Mouse (Mus musculus) adrenal gland, adult 8-10 months (tissue): ENCODE measurements around the gene Pllp. TPM values are rescaled to one million over a fixed set of nuclear protein-coding genes. Genes with fewer than 3 reads are reported as not detected.

Experiments used
- DNase-seq: peaks from one replicate; pipeline ENCODE4 v3.0.0; 2022
- total RNA-seq, 4 experiments: library from RNA; stranded (reverse); gene quantifications; 2 replicates each; pipeline ENCODE4 v1.2.4; 2022

Gene Pllp
- total RNA-seq, 4 experiments from 2014 or later: 1.1 to 2.2 (median 1.7) TPM

- DNase-seq: peak; percentile 70
Observed at GRCm38 (mm10) chr8:94702844-94703813, 7.1 kb upstream of the Pllp start.

DNA sequence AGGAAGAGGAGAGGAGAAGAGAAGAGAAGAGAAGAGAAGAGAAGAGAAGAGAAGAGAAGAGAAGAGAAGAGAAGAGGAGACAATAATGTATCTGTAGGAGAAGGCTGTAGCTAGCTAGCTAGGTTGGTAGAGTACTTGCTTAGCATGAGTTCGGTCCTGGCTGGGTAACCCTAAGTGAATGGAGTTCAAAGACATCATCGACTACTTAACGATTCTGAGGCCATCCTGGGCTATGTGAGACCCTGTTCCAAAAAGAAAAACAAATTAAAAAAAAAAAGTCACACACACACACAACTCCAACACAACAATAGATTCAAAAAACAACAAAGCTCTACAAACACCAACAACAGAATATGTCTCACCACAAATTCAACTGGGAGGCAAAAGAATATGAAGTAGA is 6.1 kb upstream of the Pllp start:
- DNase-seq: no peak

DNA sequence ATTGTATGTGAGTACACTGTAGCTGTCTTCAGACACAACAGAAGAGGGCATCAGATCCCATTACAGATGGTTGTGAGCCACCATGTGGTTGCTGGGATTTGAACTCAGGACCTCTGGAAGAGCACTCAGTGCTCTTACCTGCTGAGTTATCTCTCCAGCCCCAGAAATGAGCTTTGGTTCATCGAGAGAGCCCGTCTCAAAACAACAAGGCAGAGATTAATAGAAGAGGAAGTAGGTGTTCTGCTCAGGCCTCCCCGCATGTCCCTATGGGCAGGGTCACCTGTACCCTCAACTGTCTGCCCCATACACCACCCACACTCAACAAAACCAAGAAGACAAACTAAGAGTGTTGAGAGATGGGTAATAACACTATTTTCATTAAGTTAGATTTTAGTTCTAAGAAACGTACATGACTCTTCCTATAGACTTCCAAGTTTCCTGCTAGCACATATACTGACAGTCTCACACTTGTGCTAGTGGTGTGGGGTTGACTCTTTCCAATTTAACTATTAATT is 4.4 kb upstream of the Pllp start:
- DNase-seq: no peak

DNA sequence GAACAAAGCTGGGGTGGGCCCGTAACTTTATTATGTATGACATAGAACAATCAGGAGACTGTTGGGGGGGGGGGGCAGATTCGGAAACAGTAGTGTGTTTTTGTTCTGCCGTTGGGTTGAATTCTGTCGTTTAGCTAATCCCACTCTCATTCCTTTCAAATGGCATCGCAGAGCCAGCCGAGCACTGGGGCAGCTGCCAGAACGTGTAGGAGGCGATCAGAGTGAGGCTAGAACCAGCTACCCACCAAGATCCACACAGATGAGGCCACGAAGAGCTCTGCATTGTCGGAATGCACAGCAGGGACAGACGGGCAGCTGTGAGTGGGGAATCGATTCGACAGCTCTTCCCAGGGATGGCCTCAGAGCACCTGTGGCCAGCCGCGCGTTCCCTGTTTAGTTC is 3.3 kb upstream of the Pllp start:
- DNase-seq: no peak

DNA sequence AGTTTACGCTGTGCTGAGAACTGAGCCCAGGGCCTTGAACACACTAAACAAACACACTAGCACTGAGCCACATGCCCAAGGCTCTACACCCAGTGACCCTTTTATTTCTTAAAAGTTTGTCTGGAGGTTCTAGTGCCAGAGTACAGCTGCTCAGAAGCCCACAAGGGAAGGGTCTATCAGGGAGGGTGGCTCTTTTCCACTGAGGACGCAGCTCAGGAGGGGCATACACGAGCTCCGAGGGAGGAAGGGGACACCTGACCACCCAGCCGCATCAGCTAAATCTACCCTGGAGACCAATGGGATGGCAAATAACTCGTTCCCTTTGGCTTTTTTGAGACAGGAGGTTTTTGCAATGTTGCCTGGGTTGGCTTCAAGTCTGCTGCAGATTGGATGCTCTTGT is 1.9 kb upstream of the Pllp start:
- no peak for DNase-seq

DNA sequence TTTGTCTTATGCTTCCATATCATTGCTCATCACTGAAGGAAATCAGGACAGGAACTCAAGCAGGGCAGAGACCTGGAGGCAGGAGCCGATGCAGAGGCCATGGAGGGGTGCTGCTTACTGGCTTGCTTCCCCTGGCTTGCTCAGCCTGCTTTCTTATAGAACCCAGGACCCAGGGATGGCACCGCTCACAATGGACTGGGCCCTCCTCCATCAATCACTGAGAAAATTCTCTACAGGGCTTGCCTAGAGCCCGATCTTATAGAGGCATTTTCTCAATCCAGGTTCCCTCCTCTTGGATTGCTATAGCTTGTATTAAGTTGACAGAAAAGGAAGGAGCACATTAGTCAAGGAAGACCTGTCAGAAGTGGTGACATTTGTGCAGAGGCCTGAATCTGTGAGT is 488 bp upstream of the Pllp start:
- DNase-seq: no peak

DNA sequence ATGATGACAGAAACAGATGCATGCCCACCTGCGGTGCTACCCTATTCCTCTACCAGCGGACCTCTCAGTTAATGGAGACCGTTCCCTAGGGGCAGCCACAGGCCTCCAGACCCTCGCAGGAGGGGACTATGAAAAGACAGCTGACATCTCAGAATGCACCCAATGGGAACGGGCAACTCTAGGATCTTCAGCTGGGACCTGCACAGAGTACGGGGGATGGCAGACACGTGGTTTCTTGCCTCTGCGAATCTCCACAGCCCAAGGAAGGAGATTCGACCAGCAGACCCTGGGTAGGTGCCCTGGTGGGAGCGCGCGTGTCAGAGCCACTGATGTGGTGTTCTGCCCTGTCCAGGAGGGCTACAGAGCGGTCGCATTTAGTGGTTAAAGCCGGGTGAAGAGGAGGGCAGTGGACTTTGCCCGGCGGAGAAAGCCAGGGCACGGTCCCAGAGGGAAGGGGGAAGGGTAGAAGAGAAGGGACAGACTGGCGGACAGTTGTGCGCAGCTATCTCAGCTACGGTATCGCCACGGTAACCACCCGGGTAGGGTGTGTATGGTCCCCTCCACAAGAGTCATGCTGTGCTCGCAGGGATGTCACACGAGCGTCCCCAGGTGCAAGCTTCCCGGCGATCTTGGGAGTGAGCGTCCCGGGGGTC is 611 bp downstream of the Pllp start:
- DNase-seq: no peak

DNA sequence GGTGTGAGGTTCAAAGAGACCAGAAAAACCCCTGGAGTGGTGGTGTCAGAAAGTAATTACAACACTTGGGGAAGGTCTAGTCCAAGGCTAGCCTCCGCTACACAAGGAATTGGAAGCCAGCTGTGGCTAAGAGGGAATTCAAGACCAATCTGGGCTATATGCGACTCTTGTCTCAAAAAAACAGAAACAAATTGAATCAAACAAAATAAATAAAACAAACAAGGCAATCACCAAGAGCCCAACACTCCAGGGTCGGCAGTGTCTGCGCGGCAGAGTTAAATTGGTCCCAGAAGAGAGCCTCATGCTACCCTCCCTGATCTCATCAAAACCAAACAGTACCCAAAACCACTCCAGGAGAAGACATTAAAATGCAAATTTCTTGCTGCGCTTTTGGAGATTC is 1.4 kb downstream of the Pllp start:
- no peak for DNase-seq

GRCm38 (mm10) chr8:94685953-94686352 is 10.1 kb downstream of the Pllp start:
- no peak for DNase-seq

DNA sequence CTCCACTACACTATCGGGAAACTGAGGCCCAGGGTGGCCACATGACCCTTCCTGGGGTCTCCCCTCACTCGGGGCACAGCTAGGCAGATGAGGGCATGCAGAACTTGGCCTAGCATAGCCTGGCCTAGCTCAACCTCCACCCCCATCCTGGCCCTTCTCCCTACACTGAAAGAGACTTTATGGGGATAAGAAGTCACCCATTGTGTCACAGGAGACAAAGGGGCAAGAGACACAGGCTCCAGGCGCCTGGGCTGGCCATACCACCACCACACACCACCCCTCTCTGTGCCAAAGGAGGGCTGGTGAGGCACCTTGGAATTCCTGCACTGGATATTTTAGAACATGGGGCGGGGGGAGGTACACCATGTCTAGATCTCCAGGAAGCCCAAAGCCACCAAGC is 11.8 kb downstream of the Pllp start:
- no peak for DNase-seq

- DNase-seq: no peak
Observed at GRCm38 (mm10) chr8:94682732-94683524, 13.2 kb downstream of the Pllp start.

DNA sequence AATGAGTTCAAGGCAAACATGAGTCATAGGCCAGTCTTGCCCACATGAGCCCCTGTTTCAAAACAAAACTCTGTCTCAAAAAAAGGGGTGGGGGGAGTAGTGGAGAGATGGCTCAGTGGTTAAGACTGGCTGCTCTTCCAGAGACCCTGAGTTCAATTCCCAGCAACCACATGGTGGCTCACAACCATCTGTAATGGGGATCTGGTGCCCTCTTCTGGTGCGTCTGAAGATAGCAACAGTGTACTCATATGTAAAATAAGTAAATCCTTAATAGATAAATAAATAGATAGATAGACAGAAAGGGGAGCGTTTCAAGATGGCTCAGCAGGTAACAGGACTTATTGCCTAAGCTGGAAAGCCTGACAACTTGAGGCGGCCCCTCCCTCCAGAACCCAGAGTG is 15.7 kb downstream of the Pllp start:
- DNase-seq: no peak

- no peak for DNase-seq
Observed at GRCm38 (mm10) chr8:94678582-94678981, 17.5 kb downstream of the Pllp start.

- DNase-seq: no peak
Observed at GRCm38 (mm10) chr8:94675923-94676322, 20.2 kb downstream of the Pllp start.

DNA sequence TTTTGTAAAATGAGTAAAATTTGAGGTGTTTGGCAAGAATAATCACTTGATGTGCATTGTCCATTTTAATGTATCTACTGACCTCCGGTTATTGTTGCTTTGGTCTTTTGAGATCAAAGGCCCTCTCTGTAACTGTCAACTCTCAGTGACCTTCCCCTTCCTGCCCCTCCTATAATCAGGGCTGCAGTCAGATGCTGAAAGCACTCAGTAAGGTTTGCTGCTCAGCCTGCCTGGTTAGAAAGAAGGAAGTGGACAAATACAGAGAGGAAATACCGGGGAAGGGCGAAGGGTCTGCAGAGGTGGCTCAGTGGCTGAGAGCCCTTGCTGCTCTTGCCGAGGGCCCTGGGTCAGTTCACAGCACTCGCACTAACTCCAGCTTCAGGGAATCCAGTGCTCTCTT is 21.7 kb downstream of the Pllp start:
- DNase-seq: no peak

DNA sequence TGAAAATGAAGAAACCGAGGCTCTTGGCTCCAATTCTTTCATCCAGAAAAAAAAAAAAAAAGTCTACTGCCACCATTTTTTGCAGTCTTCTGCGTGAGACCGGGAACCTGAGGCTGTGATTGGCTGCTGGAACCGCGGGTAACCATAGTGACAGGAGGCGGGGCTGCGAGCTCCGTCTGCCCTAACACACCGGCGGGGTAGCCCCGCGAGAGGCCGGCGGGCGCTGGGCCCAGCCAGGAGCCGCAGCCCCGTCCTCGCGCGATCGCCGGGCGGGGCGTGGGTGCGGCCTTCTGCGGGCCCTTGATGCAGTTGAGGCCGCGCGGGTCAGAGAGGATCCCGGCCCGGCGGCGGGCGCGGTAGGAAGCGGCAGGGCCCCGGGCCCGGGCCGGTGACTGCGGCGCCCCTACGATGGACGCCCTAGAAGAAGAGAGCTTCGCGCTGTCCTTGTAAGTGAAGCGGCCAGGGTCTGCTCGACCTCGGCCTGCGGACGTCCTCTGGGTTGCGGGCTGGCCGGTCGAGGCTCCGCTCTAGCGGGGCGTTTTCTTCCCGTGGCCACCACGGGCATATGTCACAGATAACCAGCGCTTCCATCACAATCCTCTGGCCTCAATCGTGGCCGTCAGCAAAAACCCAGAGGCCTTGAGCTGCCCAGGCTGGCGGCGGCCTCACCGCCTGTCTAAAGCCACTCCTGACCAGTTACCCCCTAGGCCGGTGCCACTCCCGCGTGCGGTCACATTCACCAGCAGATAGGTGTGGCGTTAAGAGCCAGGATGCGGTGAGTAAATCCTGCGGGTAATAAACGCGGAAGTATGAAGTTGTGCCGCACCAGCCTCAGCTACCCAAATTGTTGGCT is 29.4 kb downstream of the Pllp start, which contains the start of gene Arl2bp:
TSS of gene Arl2bp (plus strand) at position 145 of the 853 bp plus-strand sequence.
- peak; percentile 94 for DNase-seq

GRCm38 (mm10) chr8:94664722-94665121 is 31.4 kb downstream of the Pllp start:
- no peak for DNase-seq

GRCm38 (mm10) chr8:94660418-94660817 is 35.7 kb downstream of the Pllp start:
- no peak for DNase-seq

DNA sequence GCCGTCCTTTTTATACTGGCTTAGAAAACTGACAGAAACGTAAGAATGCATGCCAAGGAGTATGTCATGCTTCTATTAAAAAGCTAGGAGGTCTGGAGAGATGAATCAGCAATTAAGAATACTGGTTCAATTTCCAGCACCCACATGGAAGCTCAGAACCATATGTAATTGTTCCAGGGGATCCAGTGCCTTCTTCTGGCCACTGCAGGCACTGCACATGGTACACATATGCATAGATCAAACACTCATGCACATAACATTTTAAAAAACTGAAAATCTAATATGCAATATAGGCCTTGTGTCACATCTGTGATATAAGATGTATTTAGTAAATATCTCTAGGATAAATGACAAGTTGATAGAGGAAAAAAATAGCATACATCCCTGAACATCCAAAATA is 38.0 kb downstream of the Pllp start:
- DNase-seq: no peak

GRCm38 (mm10) chr8:94654994-94655393 is 41.1 kb downstream of the Pllp start:
- no peak for DNase-seq

DNA sequence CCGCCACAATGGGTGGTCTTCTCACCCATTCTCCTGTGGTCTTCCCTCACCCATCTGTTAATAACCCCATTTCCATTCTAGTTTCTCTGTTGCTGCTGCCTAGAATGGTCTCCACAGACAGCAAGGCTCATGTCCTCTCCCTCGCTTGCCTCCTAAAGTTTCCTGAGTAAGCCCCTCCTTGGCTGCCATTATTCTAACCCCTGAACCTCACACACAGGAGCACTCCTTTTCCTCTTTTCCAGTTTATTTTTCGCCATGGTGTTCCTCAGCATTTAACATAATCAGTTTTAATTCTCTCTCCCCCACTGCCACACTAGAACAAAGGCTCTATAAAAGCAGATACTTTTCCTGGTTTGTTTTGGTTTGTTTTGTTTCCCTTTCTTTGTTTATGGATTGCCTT is 43.1 kb downstream of the Pllp start:
- no peak for DNase-seq

DNA sequence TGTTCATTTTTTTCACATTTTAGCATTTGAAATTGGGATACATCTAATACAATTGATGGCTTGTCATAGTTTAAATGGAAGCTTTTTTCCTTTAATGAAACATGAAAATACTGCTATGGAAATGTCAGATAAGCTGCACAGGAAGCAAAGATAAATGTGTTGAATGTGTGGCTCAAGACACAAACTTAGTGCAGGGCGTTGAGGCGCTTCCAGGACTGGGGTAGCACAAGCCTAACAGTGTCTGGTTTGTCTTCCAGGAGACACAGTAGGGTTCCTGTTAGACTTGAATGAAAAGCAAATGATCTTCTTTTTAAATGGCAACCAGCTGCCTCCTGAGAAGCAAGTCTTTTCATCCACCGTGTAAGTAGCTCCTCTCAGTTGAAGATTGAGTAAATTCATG is 46.6 kb downstream of the Pllp start:
- no peak for DNase-seq
